Mouse (Mus musculus) 3134 (cell line): Measurements from ENCODE around the gene Amn.

ENCODE experiments used
- DNase-seq: peaks from one replicate; pipeline ENCODE4 v3.0.0-alpha.2; 2011; ENCODE audit warnings: low spot score; ENCODE audit not compliant: insufficient read length; ENCODE audit errors: extremely low read depth

Amn gene

GRCm38 (mm10) chr12:111270629-111271277 is at the start of gene Amn:
Gene Amn (plus strand): TSS chr12:111271095.
- DNase-seq: no peak

- DNase-seq: no peak
Measured at GRCm38 (mm10) chr12:111225197-111225780, 45.6 kb upstream of the Amn start.

- no peak for DNase-seq
Measured at GRCm38 (mm10) chr12:111227410-111227809, 43.5 kb upstream of the Amn start.

DNA sequence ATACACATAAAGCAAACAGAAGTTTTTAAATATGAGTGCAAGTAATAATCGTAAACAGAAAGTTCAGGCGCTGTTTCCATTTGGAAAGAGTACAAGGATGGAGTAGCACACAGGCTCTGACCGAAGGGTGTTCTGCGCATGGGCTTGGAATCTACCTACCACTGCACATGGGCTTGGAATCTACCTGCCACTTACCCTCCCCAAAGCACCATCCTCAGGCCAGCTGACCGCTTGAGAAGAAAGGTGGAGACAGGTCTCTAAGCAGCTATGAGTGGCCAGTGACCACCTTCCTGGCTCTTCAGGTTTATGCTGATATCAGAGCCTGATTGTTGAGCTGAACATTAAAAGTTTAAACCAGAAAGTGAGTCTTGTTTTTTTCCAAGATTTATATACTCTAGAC is 42.4 kb upstream of the Amn start:
- no peak for DNase-seq

DNA sequence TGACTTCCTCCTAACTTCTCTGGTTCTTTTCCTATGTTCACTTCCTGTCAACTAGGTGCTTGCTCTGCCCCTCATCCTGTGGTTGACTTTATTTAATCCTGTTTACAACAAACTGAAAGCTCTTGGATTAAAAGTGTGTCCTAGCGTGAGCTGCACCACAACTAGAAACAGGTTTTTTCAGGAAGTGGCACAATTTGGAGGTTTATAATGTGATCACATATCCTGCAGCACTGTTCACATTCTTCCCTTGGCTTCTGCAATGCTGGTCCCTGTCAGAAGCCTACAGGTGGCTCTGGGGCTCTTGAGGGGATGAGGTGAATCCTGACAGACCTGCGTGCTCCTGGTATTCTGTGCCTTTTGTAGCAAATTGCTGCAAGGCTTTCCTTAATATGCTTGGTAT is 40.1 kb upstream of the Amn start:
- no peak for DNase-seq

DNA sequence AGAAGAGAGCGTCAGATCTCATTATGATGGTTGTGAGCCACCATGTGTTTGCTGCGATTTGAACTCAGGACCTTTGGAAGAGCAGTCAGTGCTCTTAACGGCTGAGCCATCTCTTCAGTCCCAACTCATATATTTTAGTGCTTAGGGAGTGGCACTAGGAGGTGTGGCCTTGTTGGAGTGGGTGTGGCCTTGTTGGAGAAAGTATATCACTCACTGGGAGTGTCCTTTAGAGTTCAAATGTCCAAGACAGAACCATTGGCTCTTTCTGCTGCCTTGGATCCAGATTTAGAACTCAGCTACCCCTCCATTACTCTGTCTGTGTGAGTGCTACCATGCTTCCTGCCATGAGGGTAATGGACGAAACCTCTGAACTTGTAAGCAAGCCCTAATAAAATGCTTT is 37.1 kb upstream of the Amn start:
- no peak for DNase-seq

GRCm38 (mm10) chr12:111234383-111234782 is 36.5 kb upstream of the Amn start:
- DNase-seq: no peak

DNA sequence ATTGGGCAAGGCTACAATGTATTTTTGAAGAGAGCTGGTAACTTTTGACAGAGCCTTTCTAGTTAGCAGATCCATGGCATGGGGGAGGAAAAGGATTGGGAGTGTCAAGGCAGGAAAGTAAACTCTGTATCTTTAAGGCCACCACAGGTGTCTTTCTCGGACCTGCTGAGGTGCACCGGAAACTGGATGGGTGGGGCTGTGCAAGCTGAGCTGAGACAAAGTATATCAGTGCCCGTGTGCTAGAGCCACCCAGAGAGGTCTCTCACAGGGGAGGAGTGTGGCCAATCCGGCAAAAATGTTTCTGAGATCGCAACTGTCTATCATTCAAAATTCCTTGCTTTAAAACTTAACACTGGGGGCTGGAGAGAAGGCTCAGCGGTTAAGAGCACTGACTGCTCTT is 35.3 kb upstream of the Amn start:
- DNase-seq: no peak

DNA sequence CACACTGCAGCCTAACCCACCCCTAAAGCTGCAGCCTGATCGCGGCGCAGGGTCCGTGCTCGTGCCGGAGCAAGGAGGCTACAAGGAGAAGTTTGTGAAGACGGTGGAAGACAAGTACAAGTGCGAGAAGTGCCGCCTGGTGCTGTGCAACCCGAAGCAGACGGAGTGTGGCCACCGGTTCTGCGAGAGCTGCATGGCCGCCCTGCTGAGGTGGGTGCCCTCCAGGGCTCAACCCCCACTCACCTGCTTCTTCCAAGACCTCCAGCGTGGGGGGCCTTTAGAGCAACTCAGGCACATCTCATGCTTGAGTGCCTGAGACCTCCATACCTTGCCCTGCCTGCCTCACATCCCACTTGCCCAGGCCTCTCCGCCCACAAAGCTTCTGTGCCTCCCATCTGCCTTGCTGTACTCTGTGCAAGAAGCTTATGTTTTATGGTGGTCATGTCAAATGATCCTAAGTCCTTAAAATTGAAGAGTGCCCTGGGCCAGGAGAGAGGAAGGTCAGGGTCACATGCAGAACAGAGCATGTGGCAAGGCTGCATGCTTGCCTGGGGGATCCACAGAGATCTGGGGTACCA is 33.2 kb upstream of the Amn start:
- DNase-seq: no peak

DNA sequence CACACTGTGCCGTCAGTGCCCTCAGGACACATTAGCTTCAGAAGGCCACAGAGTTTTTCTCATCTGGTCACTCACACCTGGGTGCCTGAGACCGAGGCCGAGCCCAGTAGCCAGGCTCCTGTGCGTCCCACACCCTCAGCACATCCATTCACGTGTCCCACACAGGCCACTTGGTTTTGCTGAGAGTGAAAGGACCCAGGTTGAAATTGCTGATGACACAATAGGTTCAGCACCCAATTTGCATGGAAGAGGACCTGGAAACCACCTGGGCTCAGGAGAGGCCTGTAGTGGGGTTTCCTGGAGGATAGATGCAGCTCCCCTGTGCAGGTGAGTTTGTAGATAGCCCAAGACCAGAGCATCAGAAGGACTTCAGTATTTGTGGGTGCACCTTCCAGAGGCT is 32.5 kb upstream of the Amn start:
- no peak for DNase-seq

- DNase-seq: no peak
Measured at GRCm38 (mm10) chr12:111238778-111239177, 32.1 kb upstream of the Amn start.

DNA sequence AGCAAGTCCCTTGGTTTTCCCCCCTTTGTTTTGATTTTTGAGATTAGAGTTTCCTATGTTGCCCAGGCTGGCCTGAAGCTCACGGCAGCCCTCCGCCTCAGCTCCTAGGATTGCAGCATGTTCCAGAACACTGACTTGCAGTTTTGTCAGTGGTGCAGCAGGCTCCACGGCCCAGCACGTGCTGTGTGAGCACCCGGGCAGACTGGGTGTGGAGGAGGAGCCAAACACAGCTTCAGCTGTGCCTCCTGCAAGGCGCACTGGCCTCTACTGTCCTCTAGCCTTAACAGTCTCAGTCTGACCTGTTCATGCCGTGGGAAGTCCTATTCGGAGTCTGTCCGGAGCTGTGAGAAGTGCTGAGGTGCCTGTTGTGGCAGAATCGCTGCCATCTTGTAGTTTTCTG is 31.0 kb upstream of the Amn start:
- no peak for DNase-seq

GRCm38 (mm10) chr12:111241916-111242315 is 29.0 kb upstream of the Amn start:
- DNase-seq: no peak

GRCm38 (mm10) chr12:111242346-111242745 is 28.5 kb upstream of the Amn start:
- no peak for DNase-seq

DNA sequence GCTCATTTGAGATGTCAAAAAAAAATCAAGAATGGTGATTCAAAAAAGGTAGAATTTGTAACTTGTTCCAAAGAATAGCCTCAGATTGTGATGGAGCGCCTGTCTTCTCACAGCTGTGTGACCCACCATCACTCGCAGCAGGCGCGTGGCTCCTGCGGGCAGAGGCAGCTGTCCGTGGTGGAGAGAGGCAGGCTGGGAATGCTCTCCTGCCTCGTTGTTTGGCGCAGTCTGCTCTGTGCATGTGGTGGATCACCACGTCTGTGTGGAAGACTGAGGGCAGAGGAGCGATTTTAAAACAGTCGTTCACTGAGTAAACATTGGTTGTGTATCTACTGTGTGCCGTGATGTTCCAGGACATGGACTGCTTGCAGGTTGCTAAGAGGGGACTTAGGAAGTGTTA is 27.2 kb upstream of the Amn start:
- DNase-seq: no peak

DNA sequence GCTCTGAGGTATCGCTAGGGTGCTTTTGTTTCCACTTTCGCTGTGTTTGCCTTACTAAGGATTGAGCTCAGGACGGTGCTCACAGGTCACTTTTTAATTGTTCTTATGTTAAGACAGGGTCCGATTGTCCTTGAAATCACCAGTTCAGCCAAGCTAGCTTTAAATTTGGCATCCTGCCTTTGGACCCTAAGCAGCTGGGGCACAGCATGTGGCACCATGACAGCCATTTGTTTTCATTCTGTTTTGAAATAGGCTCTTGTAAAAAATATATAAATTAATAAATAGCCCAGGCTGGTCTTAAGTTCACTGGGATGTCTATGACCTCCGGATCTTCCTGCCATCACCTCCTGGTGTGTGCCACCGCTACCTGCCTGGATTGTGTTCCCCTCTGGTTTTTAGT is 25.8 kb upstream of the Amn start:
- DNase-seq: no peak

DNA sequence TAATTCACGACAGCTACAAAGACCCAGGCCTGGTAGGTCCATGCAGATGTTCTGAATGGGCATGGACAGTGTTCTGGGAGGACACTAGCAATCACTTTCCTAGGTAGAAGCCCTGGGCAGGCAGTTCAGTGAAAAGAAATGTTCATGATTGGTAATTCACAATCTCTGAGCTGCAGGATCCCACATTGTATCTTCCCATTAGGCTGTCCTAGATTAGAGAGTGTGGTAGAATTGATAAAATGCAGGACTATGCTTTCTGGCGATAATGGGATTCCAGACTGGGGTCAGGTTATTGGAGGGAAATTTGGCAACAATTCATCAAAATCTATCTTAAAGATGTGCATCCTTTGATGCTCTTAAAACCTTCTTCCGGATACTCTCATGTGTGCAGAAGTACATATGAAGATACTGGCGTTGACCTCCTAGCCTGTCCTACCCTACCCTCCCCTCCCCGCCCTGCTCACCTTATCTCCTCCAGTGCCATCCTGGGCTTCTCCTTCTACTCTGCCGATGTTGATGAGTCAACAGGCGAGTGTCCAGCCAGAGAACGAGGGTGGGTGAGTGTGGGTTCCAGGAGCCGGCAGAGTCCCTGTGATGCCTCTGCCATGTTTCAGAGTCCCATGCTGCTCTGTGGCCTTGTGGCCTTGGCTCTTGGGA is 24.0 kb upstream of the Amn start:
- DNase-seq: no peak

DNA sequence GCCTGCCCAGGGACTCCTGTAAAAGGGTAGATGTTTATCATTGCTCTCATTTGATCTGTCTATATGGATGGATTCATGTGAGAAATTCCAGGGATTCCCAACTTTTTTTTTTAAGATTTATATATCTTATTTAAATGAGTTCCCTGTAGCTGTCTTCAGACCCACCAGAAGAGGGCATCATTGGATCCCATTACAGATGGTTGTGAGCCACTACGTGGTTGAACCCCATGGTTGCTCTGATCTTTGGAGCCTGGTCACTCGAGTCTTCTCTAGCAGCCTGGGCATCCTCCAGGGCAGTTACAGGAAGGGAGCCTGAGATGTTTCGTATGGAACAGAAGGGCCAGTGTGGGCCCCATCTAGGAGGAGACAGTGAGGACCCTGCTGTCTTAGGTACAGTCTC is 21.8 kb upstream of the Amn start:
- no peak for DNase-seq

- DNase-seq: no peak
Measured at GRCm38 (mm10) chr12:111250116-111250515, 20.8 kb upstream of the Amn start.

- DNase-seq: no peak
Measured at GRCm38 (mm10) chr12:111251227-111251626, 19.7 kb upstream of the Amn start.

- no peak for DNase-seq
Measured at GRCm38 (mm10) chr12:111263650-111264049, 7.2 kb upstream of the Amn start.

- no peak for DNase-seq
Measured at GRCm38 (mm10) chr12:111265212-111265611, 5.7 kb upstream of the Amn start.
